Mouse (Mus musculus) liver, embryonic 11.5 days (tissue): ENCODE results near the gene Ash1l. TPM values are rescaled to one million over a fixed set of nuclear protein-coding genes. Genes with fewer than 3 reads are reported as not detected.
"Not testable (repeated sequence)": the region's sequence is repeated elsewhere in the genome, so short reads cannot be mapped to it uniquely, and the experiment has no call there.

Experiments used
- ATAC-seq: fragments of 200-750 bp; cut with Nextera tagmentation; replicated peaks from 2 replicates; pipeline ENCODE4 v1.8.0; 2017; ENCODE audit warnings: moderate number of reproducible peaks, mild to moderate bottlenecking, moderate TSS enrichment, moderate library complexity; ENCODE audit not compliant: low FRiP score
- DNase-seq: peaks from one replicate; pipeline ENCODE4 v3.0.0-alpha.2; 2017; ENCODE audit warnings: low spot score
- H3K27ac ChIP-seq: fragments of 300-500 bp; sonication (generic); 2 replicates; pipeline ENCODE4 v1.5.1; 2014; ENCODE audit warnings: mild to moderate bottlenecking, low read depth, low read length, control low read depth
- H3K27me3 ChIP-seq: fragments of 300-500 bp; sonication (generic); replicated peaks from 2 replicates; pipeline ENCODE4 v1.6.1; 2014; ENCODE audit warnings: low read length, mixed read lengths; ENCODE audit not compliant: control insufficient read depth, insufficient read depth
- H3K36me3 ChIP-seq: fragments of 300-500 bp; sonication (generic); 2 replicates; pipeline ENCODE4 v1.6.1; 2014; ENCODE audit warnings: mild to moderate bottlenecking, low read length, moderate library complexity, mixed read lengths; ENCODE audit not compliant: control insufficient read depth, insufficient read depth
- H3K4me1 ChIP-seq: fragments of 300-500 bp; sonication (generic); replicated peaks from 2 replicates; pipeline ENCODE4 v1.6.1; 2014; ENCODE audit warnings: low read length, mixed read lengths; ENCODE audit not compliant: control insufficient read depth, insufficient read depth
- H3K4me2 ChIP-seq: fragments of 300-500 bp; sonication (generic); 2 replicates; pipeline ENCODE4 v1.6.1; 2014; ENCODE audit warnings: mild to moderate bottlenecking, control low read depth, moderate library complexity
- H3K4me3 ChIP-seq: fragments of 300-500 bp; sonication (generic); 2 replicates; pipeline ENCODE4 v1.5.1; 2014; ENCODE audit warnings: low read depth, low read length, control low read depth
- H3K9ac ChIP-seq: fragments of 300-500 bp; sonication (generic); 2 replicates; pipeline ENCODE4 v1.6.1; 2014; ENCODE audit warnings: low read depth, low read length, control low read depth
- H3K9me3 ChIP-seq: fragments of 300-500 bp; sonication (generic); 2 replicates; pipeline ENCODE4 v1.6.1; 2016; ENCODE audit warnings: low read length, inconsistent platforms, mixed read lengths; ENCODE audit not compliant: control insufficient read depth
- WGBS: fragments of 180-500 bp; shearing (Covaris S2); extraction: QIAGEN DNeasy Blood & Tissue Kit; methylation state at CpG from one replicate; pipeline ENCODE4 v1.1.7; 2014; 5-methylcytosine and 5-hydroxymethylcytosine counted together
- polyA plus RNA-seq: library from polyadenylated mRNA; unstranded; fragments of >200 nt; fragmentation: Nextera tagmentation; extraction: Ambion mirVana; gene quantifications from 2 replicates; pipeline ENCODE4 v1.2.1, GENCODE M21; 2014

Gene Ash1l
- polyA plus RNA-seq, 1 experiment from 2014 or later = 13.4 TPM

DNA sequence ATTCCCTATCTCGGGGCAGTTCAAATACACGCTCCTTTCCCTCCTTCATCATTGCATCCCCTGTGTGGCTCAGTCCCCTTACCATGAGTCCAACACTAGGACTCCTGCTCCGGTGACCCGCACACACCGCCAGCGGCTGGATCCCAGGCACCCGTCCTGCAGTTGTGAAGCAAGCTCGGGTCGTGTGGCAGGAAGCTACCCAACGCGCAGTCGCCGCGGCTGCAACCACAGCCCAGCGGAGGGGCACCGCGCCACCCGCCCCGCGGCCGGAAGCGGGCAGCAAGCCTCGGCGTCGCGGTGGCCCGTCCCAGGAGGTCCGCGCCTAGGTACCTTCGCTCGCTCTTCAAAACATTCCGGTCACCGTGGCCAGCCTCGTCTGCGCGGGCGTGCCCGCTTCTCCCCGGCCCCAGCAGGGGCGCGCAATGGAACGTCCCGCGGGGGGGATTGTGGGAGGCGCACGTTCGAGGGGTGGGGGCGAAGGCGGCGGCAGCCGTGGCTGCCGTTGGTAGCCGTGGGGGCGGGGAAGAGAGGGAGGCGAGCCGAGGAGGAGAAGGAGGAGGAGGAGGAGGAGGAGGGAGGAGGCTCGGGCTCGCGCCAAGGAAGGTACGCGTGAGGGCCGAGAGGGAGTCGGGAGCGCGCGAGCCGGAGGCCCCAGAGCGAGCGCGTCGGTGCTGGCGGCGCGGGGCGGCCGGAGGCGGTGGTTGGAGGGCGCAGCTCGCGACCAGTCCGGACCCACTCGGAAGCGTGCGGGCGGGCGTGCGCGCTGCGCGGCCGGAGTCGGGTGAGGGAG, 441 bp upstream of the Ash1l start:
- Histone ChIP-seq H3K4me3 (peak overlapping the region; percentile 82), H3K9me3 (no peaks in the 10 kb centered on the region), H3K9ac (peak overlapping the region; percentile 99), H3K27me3 (no peaks in the 10 kb centered on the region), H3K36me3 (no peaks in the 10 kb centered on the region), H3K27ac (peak overlapping the region; percentile 98), H3K4me1 (peaks cover 24% of the 10 kb centered on the region), H3K4me2 (peak overlapping the region; percentile 89)
- WGBS = under 1% methylated on average over 75 of the region's 92 CpGs
- peak; percentile 90 for ATAC-seq
- DNase-seq = peak; percentile 93

GRCm38 (mm10) chr3:88951327-88951800, 942 bp downstream of the Ash1l start:
- H3K4me2 ChIP-seq = peak overlapping the region; percentile 89
- no peaks in the 10 kb centered on the region for H3K9me3 ChIP-seq
- H3K27ac ChIP-seq = peak overlapping the region; percentile 98
- no peaks in the 10 kb centered on the region for H3K36me3 ChIP-seq
- peak overlapping the region; percentile 99 for H3K9ac ChIP-seq
- DNase-seq (peak; percentile 6), ATAC-seq (no peak)
- peak overlapping the region; percentile 82 for H3K4me3 ChIP-seq
- peaks cover 24% of the 10 kb centered on the region for H3K4me1 ChIP-seq
- no peaks in the 10 kb centered on the region for H3K27me3 ChIP-seq
- WGBS = 3% methylated on average over 5 of the region's 5 CpGs

- no peaks in the 10 kb centered on the region for H3K27me3 ChIP-seq
- H3K4me3 ChIP-seq = no peak overlapping the region
- H3K4me2 ChIP-seq = peak overlapping the region; percentile 17
- no peaks in the 10 kb centered on the region for H3K36me3 ChIP-seq
- no peak overlapping the region for H3K9ac ChIP-seq
- H3K9me3 ChIP-seq = no peaks in the 10 kb centered on the region
- DNase-seq (no peak), ATAC-seq (no peak)
- 87% methylated on average over 4 of the region's 4 CpGs for WGBS
- peaks cover 23% of the 10 kb centered on the region for H3K4me1 ChIP-seq
- H3K27ac ChIP-seq = no peak overlapping the region
These were observed 2.8 kb downstream of the Ash1l start for GRCm38 (mm10) chr3:88953246-88953645.

GRCm38 (mm10) chr3:88953736-88954135, 3.3 kb downstream of the Ash1l start:
- H3K4me1 ChIP-seq = peaks cover 18% of the 10 kb centered on the region
- H3K36me3 ChIP-seq = no peaks in the 10 kb centered on the region
- ATAC-seq (no peak), DNase-seq (no peak)
- no peaks in the 10 kb centered on the region for H3K27me3 ChIP-seq
- peak overlapping the region; percentile 17; the same call in 1 of the 2 replicates for H3K4me2 ChIP-seq
- H3K4me3 ChIP-seq = no peak overlapping the region
- no peak overlapping the region for H3K27ac ChIP-seq
- no peaks in the 10 kb centered on the region for H3K9me3 ChIP-seq
- no peak overlapping the region for H3K9ac ChIP-seq

GRCm38 (mm10) chr3:88963211-88963610, 12.8 kb downstream of the Ash1l start:
- not testable (repeated sequence) for H3K27ac ChIP-seq, H3K36me3 ChIP-seq, H3K4me2 ChIP-seq, DNase-seq, H3K4me3 ChIP-seq, H3K27me3 ChIP-seq, H3K4me1 ChIP-seq, ATAC-seq, H3K9me3 ChIP-seq, H3K9ac ChIP-seq

DNA sequence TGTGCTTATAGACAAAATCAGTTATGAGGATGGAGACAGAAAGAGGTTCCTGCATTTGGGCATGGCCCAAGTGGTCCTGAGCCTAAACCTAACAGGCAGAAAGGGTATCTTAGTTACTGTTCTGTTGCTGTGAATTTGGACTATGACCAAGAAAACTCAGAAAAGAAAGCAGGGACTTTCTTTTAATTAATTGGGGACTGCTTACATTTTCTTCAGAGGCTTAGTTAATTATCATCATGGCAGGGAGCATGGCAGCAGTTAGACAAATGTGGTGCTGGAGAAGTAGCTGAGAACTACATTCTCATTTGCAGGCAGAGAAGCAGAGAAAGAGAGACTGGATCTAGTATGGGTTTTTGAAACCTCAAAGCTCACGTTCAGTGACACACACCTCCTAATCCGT, 24.6 kb downstream of the Ash1l start:
- Histone ChIP-seq H3K27me3 (no peaks in the 10 kb centered on the region), H3K36me3 (peaks cover 2% of the 10 kb centered on the region; the same call in 1 of the 2 replicates), H3K9ac (no peak overlapping the region), H3K4me2 (no peak overlapping the region), H3K27ac (no peak overlapping the region), H3K9me3 (0 out of 2 replicates have a peak, but pooled peaks cover 2% of the 10 kb centered on the region), H3K4me3 (no peak overlapping the region), H3K4me1 (no peaks in the 10 kb centered on the region)
- DNase-seq (no peak), ATAC-seq (no peak)
- 89% methylated on average over 2 of the region's 2 CpGs for WGBS

DNA sequence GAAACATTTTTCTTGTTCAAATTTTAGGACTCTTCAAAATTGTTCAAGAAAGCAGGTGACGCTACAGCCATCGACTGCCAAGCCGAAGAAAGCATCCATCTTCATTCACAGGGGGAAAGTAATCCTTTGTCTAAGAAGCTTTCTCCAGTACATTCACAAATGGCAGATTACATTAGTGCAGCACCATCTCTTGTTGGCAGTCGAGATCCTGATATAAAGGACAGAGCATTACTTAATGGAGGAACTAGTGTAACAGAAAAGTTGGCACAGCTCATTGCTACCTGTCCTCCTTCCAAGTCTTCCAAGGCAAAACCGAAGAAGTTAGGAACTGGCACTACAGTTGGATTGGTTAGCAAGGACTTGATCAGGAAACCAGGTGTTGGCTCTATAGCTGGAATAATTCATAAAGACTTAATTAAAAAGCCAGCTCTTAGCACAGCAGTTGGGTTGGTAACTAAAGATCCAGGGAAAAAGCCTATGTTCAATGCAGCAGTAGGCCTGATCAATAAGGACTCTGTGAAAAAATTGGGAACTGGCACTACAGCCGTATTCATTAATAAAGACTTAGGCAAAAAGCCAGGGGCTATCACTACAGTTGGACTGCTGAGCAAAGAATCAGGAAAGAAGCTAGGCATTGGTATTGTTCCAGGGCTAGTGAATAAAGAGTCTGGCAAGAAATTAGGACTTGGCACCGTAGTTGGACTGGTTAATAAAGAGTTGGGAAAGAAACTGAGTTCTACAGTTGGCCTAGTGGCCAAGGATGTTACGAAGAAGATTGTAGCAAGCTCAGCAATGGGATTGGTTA, 31.0 kb downstream of the Ash1l start:
- 94% methylated on average over 8 of the region's 8 CpGs for WGBS
- DNase-seq = no peak
- Histone ChIP-seq H3K9ac (no peak overlapping the region), H3K36me3 (peaks cover 25% of the 10 kb centered on the region), H3K4me1 (no peaks in the 10 kb centered on the region), H3K27ac (no peak overlapping the region), H3K4me2 (no peak overlapping the region), H3K4me3 (no peak overlapping the region), H3K27me3 (no peaks in the 10 kb centered on the region), H3K9me3 (0 out of 2 replicates have a peak, but pooled peaks cover 2% of the 10 kb centered on the region)
- no peak for ATAC-seq

- WGBS = 72% methylated on average over 4 of the region's 4 CpGs
These were observed 33.5 kb downstream of the Ash1l start for GRCm38 (mm10) chr3:88983921-88984381.

More at GRCm38 (mm10) chr3:88983921-88984381, 33.5 kb downstream of the Ash1l start:
- Histone ChIP-seq H3K36me3 (peaks cover 25% of the 10 kb centered on the region), H3K9me3 (no peaks in the 10 kb centered on the region), H3K4me2 (no peak overlapping the region), H3K27me3 (no peaks in the 10 kb centered on the region), H3K4me1 (no peaks in the 10 kb centered on the region), H3K27ac (no peak overlapping the region), H3K9ac (no peak overlapping the region), H3K4me3 (no peak overlapping the region)
- DNase-seq (no peak), ATAC-seq (no peak)
